Mouse (Mus musculus) megakaryocyte-erythroid progenitor cell, adult 5-6 weeks (primary cell): ENCODE measurements around the gene Il23a. TPM values are rescaled to one million over a fixed set of nuclear protein-coding genes. Genes with fewer than 3 reads are reported as not detected.
A peak's percentile ranks its signal among the peaks of the same experiment; 100 is the strongest.
"Not testable (repeated sequence)": the region's sequence is repeated elsewhere in the genome, so short reads cannot be mapped to it uniquely, and the experiment has no call there.

ENCODE experiments used
- ATAC-seq: replicated peaks from 2 replicates; pipeline ENCODE4 v1.8.0; 2016; ENCODE audit warnings: mild to moderate bottlenecking, inconsistent platforms; ENCODE audit not compliant: severe bottlenecking, poor library complexity, low FRiP score, low TSS enrichment
- total RNA-seq, 2 experiments: library from RNA; stranded (forward) in 1 of 2; stranded (reverse) in 1 of 2; fragments of 200-1000, 215-1000 nt in 1 of 2; fragments of >200 nt in 1 of 2; fragmentation: Nextera tagmentation in 1 of 2; gene quantifications; 2 replicates each; pipeline ENCODE4 v1.2.3; 2014 to 2017

Il23a gene
- total RNA-seq, 2 experiments from 2014 or later = not detected

DNA sequence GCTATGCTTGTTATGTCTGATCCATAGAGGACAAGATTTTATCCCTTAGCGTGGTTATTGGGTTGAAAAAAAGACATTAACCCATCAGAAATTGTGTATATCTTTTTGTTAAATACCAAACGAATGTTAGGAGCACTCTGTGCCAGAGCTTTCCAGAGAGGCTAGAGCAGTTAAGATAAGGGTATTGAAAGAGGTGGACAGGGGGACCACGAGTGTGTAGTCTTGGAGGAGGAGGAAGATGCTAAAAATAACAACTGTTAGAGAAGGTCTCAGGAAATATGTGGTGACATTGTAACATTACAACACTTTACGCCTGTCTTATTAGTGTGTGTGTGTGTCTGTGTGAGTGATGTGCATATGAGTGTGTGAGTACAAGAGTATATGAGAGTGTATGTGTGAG lies 12.3 kb upstream of the Il23a start:
- no peak for ATAC-seq

GRCm38 (mm10) chr10:128310177-128310576 lies 11.6 kb upstream of the Il23a start:
- no peak for ATAC-seq

DNA sequence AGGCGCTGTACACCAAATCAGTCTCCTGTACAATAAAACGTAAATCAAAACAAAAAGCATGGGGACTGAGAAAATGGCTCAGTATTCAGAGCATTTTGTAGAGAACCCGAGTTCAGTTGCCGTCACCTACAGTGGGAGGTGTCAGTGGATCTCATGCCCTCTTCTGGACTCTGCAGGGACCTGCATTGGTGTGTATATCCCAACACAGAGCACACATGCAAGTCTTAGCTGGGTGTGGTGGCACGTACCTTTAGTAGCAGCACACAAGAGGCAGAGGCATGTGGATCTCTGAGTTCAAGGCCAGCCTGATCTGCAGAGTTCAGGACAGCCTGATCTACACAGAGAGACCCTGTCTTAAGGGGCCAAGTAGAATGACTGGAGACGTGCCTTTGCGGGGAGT lies 11.1 kb upstream of the Il23a start:
- ATAC-seq = no peak

- peak; percentile 98 for ATAC-seq
Measured at GRCm38 (mm10) chr10:128303126-128304021, 4.8 kb upstream of the Il23a start, which contains the start of gene Pan2. Pan2 (plus strand) TSS chr10:128303335.

GRCm38 (mm10) chr10:128302785-128303125 lies 4.2 kb upstream of the Il23a start:
- peak; percentile 20; the same call in 1 of the 2 replicates for ATAC-seq

- no peak for ATAC-seq
Measured at GRCm38 (mm10) chr10:128302357-128302756, 3.8 kb upstream of the Il23a start.

DNA sequence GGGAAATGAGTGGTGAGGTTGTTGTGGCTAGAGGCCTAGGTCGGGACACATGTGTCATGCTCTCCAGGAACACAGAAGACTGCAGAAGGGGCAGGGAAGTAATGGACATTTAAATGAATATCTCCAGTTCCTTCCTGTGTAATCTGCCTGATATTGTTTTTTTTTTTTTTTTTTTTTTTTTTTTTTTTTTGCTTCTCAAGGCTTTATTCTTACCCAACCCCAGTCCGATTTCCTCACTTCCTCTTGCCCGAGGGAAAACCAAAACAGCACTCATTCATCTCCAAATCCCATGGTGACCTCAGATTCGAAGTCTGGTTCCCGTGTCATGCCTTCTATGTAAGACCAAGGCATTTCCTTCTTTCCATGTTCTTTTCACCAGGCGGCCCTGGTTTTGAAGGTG lies 309 bp downstream of the Il23a start:
- no peak for ATAC-seq

GRCm38 (mm10) chr10:128297622-128298021 lies 930 bp downstream of the Il23a start:
- ATAC-seq = no peak

DNA sequence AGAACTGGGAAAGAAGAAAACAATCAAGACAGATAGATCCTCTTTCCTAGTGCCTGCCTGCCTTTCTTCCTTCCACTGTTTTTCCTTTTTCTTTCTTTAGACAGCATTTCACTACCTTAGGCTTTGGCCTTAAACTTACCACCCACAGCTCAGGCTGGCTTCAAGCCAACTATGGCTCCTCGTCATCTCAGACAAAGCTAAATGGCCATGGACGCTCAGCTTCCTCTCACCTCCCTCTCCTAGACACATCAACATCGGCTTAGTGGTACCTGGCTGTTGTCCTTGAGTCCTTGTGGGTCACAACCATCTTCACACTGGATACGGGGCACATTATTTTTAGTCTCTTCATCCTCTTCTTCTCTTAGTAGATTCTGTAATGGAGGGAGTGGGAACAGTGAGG lies 1.3 kb downstream of the Il23a start:
- no peak for ATAC-seq

- ATAC-seq = no peak
Measured at GRCm38 (mm10) chr10:128296370-128297090, 2.0 kb downstream of the Il23a start.

GRCm38 (mm10) chr10:128290594-128290993 lies 8.0 kb downstream of the Il23a start:
- ATAC-seq = not testable (repeated sequence)

DNA sequence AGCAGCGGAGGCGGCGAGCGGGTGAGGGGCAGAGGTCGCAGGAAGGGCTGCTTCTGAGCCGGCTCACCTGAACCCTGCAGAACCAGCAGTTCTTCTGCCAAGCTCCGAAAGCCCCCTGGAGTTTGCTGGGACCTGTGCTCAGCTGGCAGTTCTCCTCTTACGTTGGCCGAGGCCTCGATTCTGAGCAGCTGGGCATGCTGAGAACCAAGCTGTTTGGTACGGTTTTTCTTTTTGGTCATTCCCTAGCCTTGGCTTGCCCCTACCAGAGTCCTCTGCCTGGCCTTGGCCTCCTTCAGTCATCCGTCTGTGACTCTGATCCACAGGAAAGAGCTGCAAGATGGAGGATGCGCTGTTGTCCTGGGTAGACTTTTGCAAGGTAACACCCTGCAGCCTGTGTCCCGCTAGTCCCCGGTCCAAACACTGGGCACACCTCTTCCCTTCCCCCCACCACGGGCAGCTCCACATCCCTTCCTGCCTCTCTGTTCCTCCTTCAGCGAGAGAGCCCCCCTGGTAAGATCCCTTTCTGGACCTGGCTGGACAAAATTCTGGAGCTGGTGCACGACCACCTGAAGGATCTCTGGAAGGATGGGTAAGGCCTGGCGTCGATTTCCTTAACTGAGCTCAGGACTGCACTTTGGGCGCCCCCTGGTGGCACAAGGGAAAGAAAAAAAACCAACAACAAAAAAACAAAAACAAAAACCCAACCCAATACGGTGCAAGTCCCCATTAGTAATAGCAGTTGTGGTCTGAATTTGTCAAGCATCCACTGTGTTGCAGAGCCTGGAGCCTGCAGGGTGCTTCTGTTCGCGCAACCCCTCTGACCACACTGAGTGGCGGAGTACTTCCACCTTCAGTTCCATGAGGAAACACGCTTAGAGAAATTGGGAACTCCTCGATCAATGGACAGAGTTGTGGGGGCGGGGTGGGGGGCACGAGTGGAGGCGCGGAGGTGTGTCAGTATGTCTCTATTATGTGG lies 14.7 kb downstream of the Il23a start:
- peak; percentile 64 for ATAC-seq

DNA sequence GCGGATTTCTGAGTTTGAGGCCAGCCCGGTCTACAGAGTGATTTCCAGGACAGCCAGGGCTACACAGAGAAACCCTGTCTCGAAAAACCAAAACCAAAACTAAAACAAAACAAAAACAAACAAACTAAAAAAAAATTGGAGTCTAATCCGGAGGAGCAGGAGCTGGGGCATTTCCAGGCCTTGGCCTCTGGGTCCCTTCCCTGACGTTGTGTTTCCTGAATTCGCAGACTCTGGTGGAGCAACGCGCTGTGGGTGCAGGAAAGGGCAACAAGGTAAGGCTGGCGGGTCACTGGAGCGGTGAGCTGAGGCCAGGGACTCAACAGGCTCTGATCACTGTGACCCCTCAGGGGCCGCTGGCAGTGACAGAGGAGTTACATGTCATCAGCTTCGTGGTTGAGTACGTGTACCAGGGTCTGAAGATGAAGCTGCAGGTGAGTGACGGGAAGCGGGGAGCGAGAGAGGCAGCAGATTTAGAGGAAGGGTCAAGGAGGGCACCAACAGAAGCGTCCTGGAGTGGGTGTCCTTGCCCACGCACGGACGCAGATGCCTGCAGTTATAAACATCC lies 15.6 kb downstream of the Il23a start:
- ATAC-seq = no peak

GRCm38 (mm10) chr10:128281682-128282081 lies 16.9 kb downstream of the Il23a start:
- no peak for ATAC-seq

DNA sequence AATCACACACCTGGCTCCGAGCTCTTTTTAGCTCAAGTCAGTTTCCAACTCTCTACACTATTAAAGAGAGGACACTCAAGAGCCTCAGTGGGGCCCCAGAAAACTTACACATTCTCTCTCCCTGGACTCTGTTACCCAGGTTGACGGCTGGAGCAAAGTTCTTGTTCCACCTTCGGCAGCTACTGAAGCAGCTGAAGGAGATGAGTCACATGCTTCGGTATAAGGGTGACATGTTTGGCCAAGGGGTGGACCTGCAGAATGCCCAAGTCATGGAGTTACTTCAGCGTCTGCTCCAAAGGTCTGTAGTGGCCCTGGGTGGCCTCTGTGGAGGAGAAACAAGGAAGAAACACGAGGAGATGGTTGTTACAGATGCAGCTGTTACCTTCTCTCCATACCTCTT lies 17.6 kb downstream of the Il23a start:
- ATAC-seq = no peak

DNA sequence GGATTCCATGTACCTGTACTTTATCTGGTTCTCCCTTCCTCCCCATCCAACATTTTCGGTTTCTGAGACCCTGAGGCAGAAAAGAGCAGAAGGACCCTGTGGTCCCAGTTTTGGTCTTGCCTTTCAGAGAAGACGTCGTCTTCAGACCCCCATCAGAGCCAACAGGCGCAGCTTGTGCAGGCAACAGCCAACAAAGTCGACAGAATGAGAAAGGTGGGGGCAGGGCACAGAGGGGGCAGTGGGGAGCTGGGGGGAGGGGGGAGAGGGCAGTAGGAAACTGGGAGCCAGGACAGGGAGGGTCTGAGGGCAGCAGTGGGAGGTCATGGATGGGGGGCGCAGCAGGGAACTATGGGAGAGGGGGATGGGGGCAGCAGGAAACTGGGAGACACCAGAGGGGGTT lies 20.4 kb downstream of the Il23a start:
- ATAC-seq = no peak

- ATAC-seq = not testable (repeated sequence)
Measured at GRCm38 (mm10) chr10:128275374-128275773, 23.2 kb downstream of the Il23a start.

DNA sequence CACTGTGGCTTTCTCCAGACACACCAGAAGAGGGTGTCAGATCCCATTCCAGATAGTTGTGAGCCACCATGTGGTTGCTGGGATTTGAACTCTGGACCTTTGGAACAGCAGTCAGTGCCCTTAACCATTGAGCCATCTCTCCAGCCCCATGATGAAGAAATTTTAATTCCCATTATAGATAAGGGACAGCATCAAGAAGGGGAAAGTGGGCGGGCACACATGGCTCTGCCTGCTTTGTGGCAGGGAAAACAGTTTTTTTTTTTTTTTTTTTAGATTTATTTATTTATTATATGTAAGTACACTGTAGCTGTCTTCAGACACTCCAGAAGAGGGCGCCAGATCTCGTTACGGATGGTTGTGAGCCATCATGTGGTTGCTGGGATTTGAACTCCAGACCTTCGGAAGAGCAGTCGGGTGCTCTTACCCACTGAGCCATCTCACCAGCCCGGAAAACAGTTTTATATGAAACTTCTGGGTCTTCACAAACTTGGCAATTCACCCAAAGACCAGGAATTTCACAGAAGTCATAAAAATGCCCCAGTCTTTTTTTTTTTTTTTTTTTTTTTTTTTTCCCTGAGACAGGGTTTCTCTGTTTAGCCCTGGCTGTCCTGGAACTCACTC lies 25.6 kb downstream of the Il23a start:
- not testable (repeated sequence) for ATAC-seq

DNA sequence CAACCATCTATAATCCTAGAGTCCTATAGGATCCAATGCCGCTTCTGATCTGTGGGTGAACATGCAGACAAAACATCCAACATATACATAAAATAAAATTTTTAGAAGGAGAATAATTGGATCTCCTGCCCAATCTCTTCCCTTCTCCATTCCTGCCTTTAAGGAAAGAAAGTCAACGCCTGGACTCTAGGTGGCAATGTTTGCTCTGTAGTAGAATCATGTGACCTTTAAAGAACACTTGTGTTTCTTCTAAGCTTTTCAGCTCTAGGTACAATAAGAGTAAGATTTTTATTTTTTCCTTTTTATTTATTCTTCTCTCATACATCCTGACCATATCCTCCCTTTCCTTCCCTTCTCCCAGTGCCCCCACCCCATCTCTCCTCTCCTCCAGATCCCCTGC lies 26.7 kb downstream of the Il23a start:
- no peak for ATAC-seq
